Mouse (Mus musculus): ENCODE measurements around the gene Sh2d4b.

Sh2d4b gene

GRCm38 (mm10) chr14:40830505-40830904 lies 62.6 kb downstream of the Sh2d4b start:
- no peak for DNase-seq (ENCODE audit: low read depth)

GRCm38 (mm10) chr14:40830094-40830493 lies 63.0 kb downstream of the Sh2d4b start:
- DNase-seq (ENCODE audit: low read depth), result no peak

GRCm38 (mm10) chr14:40818051-40818450 lies 75.0 kb downstream of the Sh2d4b start:
- DNase-seq (ENCODE audit: low read depth), result no peak

GRCm38 (mm10) chr14:40816715-40817114 lies 76.4 kb downstream of the Sh2d4b start:
- no peak for DNase-seq (ENCODE audit: low read depth)

- peak; percentile 10 for DNase-seq (ENCODE audit: low read depth)
These were observed 101.5 kb downstream of the Sh2d4b start for GRCm38 (mm10) chr14:40791606-40792005.

- DNase-seq (ENCODE audit: low read depth), result no peak
These were observed 104.0 kb downstream of the Sh2d4b start for GRCm38 (mm10) chr14:40789110-40789509.

- DNase-seq (ENCODE audit: low read depth), result no peak
These were observed 123.7 kb downstream of the Sh2d4b start for GRCm38 (mm10) chr14:40769097-40770090.

All from c-Kit-positive CD71-positive TER-119-negative erythroid progenitor cells, embryonic 14.5 days (primary cell).